Mouse (Mus musculus) MEL (cell line): Measurements from ENCODE around the gene St6gal1. TPM values are rescaled to one million over a fixed set of nuclear protein-coding genes. Genes with fewer than 3 reads are reported as not detected.

Experiments used
- DNase-seq: peaks from one replicate; pipeline ENCODE4 v3.0.0; 2011; ENCODE audit warnings: low read depth, low spot score
- H3K27ac ChIP-seq: 2 replicates; pipeline ENCODE4 v1.5.1; 2012; ENCODE audit warnings: low read depth, mild to moderate bottlenecking, control low read depth, low read length, moderate library complexity; ENCODE audit not compliant: control insufficient read depth
- H3K27me3 ChIP-seq, 2 experiments: fragments of 150-350 bp in 1 of 2; sonication (generic) in 1 of 2; 2 replicates each; pipeline ENCODE4 v1.6.1; 2012; ENCODE audit warnings: low read length in 2 of 2, mild to moderate bottlenecking in 2 of 2, improper control_type of control experiment in 1 of 2, moderate library complexity in 1 of 2; ENCODE audit not compliant: insufficient read depth in 2 of 2, control insufficient read depth in 1 of 2
- H3K36me3 ChIP-seq, 2 experiments: 2 replicates each; pipeline ENCODE4 v1.6.1; 2012 to 2014; ENCODE audit warnings: low read length in 2 of 2, improper control_type of control experiment in 1 of 2, inconsistent platforms in 1 of 2, mild to moderate bottlenecking in 1 of 2; ENCODE audit not compliant: insufficient read depth in 2 of 2, control insufficient read depth in 1 of 2
- H3K4me1 ChIP-seq, 2 experiments: fragments of 150-350 bp in 1 of 2; sonication (generic) in 1 of 2; 2 replicates each; pipeline ENCODE4 v1.6.1; 2012; ENCODE audit warnings: low read length in 2 of 2, improper control_type of control experiment in 1 of 2, mild to moderate bottlenecking in 1 of 2; ENCODE audit not compliant: insufficient read depth in 2 of 2, control insufficient read depth in 1 of 2
- H3K4me3 ChIP-seq, 2 experiments: fragments of 150-350 bp in 1 of 2; sonication (generic) in 1 of 2; 2 replicates each; pipeline ENCODE4 v1.5.1; 2012; ENCODE audit warnings: low read depth in 2 of 2, low read length in 2 of 2, mild to moderate bottlenecking in 2 of 2, moderate library complexity in 2 of 2, control low read depth in 1 of 2, improper control_type of control experiment in 1 of 2; ENCODE audit not compliant: control insufficient read depth in 1 of 2, insufficient read depth in 1 of 2
- H3K79me2 ChIP-seq: 2 replicates; pipeline ENCODE4 v1.6.1; 2012; ENCODE audit warnings: mild to moderate bottlenecking, low read length, moderate library complexity; ENCODE audit not compliant: control insufficient read depth, poor library complexity, insufficient read depth
- H3K9ac ChIP-seq: 2 replicates; pipeline ENCODE4 v1.6.1; 2012; ENCODE audit warnings: low read depth, mild to moderate bottlenecking, control low read depth, low read length, moderate library complexity; ENCODE audit not compliant: control insufficient read depth, poor library complexity, severe bottlenecking
- H3K9me3 ChIP-seq: fragments of 150-350 bp; sonication (generic); replicated peaks from 2 replicates; pipeline ENCODE4 v1.6.1; 2012; ENCODE audit warnings: mild to moderate bottlenecking, low read length, improper control_type of control experiment, moderate library complexity; ENCODE audit not compliant: insufficient read depth
- CTCF ChIP-seq, 3 experiments: IDR thresholded peaks in 2 of 3; conservative IDR thresholded peaks in 1 of 3; 2 replicates each; pipeline ENCODE4 v1.5.1; 2011 to 2012; ENCODE audit warnings: low read length in 3 of 3, low read depth in 2 of 3, mild to moderate bottlenecking in 2 of 3, improper control_type of control experiment in 1 of 3, inconsistent platforms in 1 of 3, mixed read lengths in 1 of 3, moderate library complexity in 1 of 3; ENCODE audit not compliant: control insufficient read depth in 1 of 3, insufficient read depth in 1 of 3, poor library complexity in 1 of 3, severe bottlenecking in 1 of 3
- GABPA ChIP-seq: IDR thresholded peaks from 2 replicates; pipeline ENCODE4 v1.6.1; 2012; ENCODE audit warnings: low read depth, mild to moderate bottlenecking, inconsistent platforms, low read length, improper control_type of control experiment, moderate library complexity
- GATA1 ChIP-seq: IDR thresholded peaks from 2 replicates; pipeline ENCODE4 v1.6.1; 2011; ENCODE audit warnings: low read depth, low read length, improper control_type of control experiment
- MAX ChIP-seq: IDR thresholded peaks from 2 replicates; pipeline ENCODE4 v1.6.1; 2011; ENCODE audit warnings: low read length, improper control_type of control experiment
- MEF2A ChIP-seq: IDR thresholded peaks from 2 replicates; pipeline ENCODE4 v1.6.1; 2014; ENCODE audit warnings: low read depth, mild to moderate bottlenecking, inconsistent platforms, low read length, improper control_type of control experiment; ENCODE audit not compliant: poor library complexity, insufficient replicate concordance, severe bottlenecking; ENCODE audit errors: extremely low read depth
- MXI1 ChIP-seq: IDR thresholded peaks from 2 replicates; pipeline ENCODE4 v1.6.1; 2011; ENCODE audit warnings: mild to moderate bottlenecking, low read depth, low read length, improper control_type of control experiment
- NELFE ChIP-seq: IDR thresholded peaks from 2 replicates; pipeline ENCODE4 v1.6.1; 2011; ENCODE audit warnings: low read depth, low read length, improper control_type of control experiment
- POLR2AphosphoS5 ChIP-seq: IDR thresholded peaks from 2 replicates; pipeline ENCODE4 v1.6.1; 2012; ENCODE audit warnings: low read depth, borderline replicate concordance, mild to moderate bottlenecking, inconsistent platforms, low read length, moderate library complexity, mixed read lengths
- SIN3A ChIP-seq: IDR thresholded peaks from 2 replicates; pipeline ENCODE4 v1.6.1; 2012; ENCODE audit warnings: low read length, improper control_type of control experiment, inconsistent platforms
- TAL1 ChIP-seq: IDR thresholded peaks from 2 replicates; pipeline ENCODE4 v1.6.1; 2012; ENCODE audit warnings: mild to moderate bottlenecking, inconsistent platforms, low read length, moderate library complexity, mixed read lengths
- TCF12 ChIP-seq: IDR thresholded peaks from 2 replicates; pipeline ENCODE4 v1.6.1; 2014; ENCODE audit warnings: low read depth, mild to moderate bottlenecking, inconsistent platforms, low read length, improper control_type of control experiment, moderate library complexity
- UBTF ChIP-seq: IDR thresholded peaks from 2 replicates; pipeline ENCODE4 v1.6.1; 2012; ENCODE audit warnings: low read depth, mild to moderate bottlenecking, inconsistent platforms, low read length, improper control_type of control experiment, moderate library complexity, borderline replicate concordance; ENCODE audit not compliant: insufficient read depth
- USF1 ChIP-seq: IDR thresholded peaks from 2 replicates; pipeline ENCODE4 v1.6.1; 2014; ENCODE audit warnings: low read depth, mild to moderate bottlenecking, inconsistent platforms, low read length, improper control_type of control experiment, moderate library complexity
- ZC3H11A ChIP-seq: IDR thresholded peaks from 2 replicates; pipeline ENCODE4 v1.6.1; 2012; ENCODE audit warnings: low read depth, mild to moderate bottlenecking, inconsistent platforms, low read length, improper control_type of control experiment
- ZKSCAN1 ChIP-seq: IDR thresholded peaks from 2 replicates; pipeline ENCODE4 v1.6.1; 2012; ENCODE audit warnings: low read depth, mild to moderate bottlenecking, inconsistent platforms, low read length, improper control_type of control experiment, moderate library complexity
- ZMIZ1 ChIP-seq: IDR thresholded peaks from 2 replicates; pipeline ENCODE4 v1.6.1; 2012; ENCODE audit warnings: low read depth, mild to moderate bottlenecking, inconsistent platforms, low read length, improper control_type of control experiment, moderate library complexity
- polyA plus RNA-seq, 2 experiments: library from polyadenylated mRNA; stranded (reverse) in 1 of 2; unstranded in 1 of 2; fragments of >175 nt in 1 of 2; fragments of >200 nt in 1 of 2; gene quantifications; 2 replicates each; pipeline versions ENCODE4 v1.2.1 to v1.2.4; 2012; ENCODE audit warnings: low replicate concordance in 2 of 2, low read depth in 1 of 2; ENCODE audit not compliant: insufficient read length in 2 of 2, insufficient read depth in 1 of 2, missing spikeins in 1 of 2
- total RNA-seq: library from RNA; depleted of rRNA; stranded (reverse); fragments of 300-350 nt; gene quantifications from 2 replicates; pipeline ENCODE4 v1.2.3, GENCODE M21; 2012

Gene St6gal1
- total and polyA plus RNA-seq, 3 experiments, result not detected

- Histone ChIP-seq H3K4me1 (no peaks in the 10 kb centered on the region), H3K27me3 (0 out of 4 replicates have a peak, but pooled peaks cover 0 to under 1% of the 10 kb centered on the region in 2 experiments), H3K27ac (no peak overlapping the region), H3K36me3 (no peaks in the 10 kb centered on the region), H3K9me3 (no peaks in the 10 kb centered on the region), H3K79me2 (no peaks in the 10 kb centered on the region), H3K9ac (no peak overlapping the region), H3K4me3 (no peak overlapping the region)
- DNase-seq, result no peak
- TF ChIP-seq MXI1 (no peak), USF1 (no peak), MEF2A (no peak), UBTF (no peak), CTCF (IDR thresholded peaks at IDR 0.05 in 2 of 3, conservative IDR thresholded peaks at IDR 0.05 in 1 of 3; ENCODE audit: control insufficient read depth in 1 of 3, insufficient read depth in 1 of 3, low read depth in 2 of 3, low read length in 3 of 3, poor library complexity in 1 of 3, severe bottlenecking in 1 of 3) (no peak), POLR2AphosphoS5 (no peak), MAX (no peak), SIN3A (no peak), ZMIZ1 (no peak), GATA1 (no peak), ZKSCAN1 (no peak)
Measured at GRCm38 (mm10) chr16:23323915-23324314, 99.4 kb downstream of the St6gal1 start.

DNA sequence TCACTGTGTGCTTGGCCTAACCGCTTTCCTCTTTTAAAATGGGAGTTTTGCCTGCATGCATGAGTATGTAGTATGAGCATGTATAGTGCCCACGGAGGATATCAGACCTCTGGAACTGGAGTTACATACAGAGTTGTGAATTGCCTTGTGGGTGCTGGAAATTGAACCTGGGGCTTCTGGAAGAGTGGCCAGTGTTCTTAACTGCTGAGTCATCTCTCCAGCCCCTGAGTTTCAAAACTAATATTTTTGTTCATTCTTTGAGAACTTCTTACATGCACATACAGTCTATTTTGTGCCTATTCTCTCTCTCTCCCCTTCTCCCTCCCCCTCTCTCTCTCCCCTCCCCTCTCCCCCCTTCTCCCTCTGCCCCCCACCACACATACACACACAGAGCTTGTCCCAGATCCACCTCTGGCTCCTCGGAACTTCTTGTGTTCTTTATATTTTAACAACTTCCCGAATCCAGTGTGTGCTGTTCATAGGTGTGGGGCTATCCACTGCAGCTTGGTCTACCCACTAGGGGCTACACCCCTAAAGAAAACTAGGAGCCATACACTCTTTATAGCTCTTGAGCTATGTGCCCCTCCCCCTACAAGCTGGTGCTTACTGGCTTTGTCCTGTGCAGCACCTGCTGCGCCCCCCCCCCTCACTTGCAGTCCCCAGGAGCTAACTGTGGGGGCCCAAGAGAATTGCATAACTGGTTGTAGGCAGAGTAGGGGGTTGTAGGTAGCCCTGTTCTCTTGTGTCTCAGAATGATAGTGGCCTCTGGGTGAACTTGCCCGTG is 100.5 kb downstream of the St6gal1 start:
- no peak overlapping the region for H3K27ac ChIP-seq
- H3K9ac ChIP-seq, result no peak overlapping the region
- H3K79me2 ChIP-seq, result no peaks in the 10 kb centered on the region
- DNase-seq, result no peak
- TF ChIP-seq CTCF (IDR thresholded peaks at IDR 0.05 in 2 of 3, conservative IDR thresholded peaks at IDR 0.05 in 1 of 3; ENCODE audit: control insufficient read depth in 1 of 3, insufficient read depth in 1 of 3, low read depth in 2 of 3, low read length in 3 of 3, poor library complexity in 1 of 3, severe bottlenecking in 1 of 3), result no peak
- no peak for TF ChIP-seq TCF12
- no peak for TF ChIP-seq ZC3H11A
- TF ChIP-seq TAL1, result no peak
- no peak for TF ChIP-seq NELFE
- no peak for TF ChIP-seq GABPA
- H3K27me3 ChIP-seq, result no peaks in the 10 kb centered on the region
- no peaks in the 10 kb centered on the region for H3K4me1 ChIP-seq
- no peak overlapping the region for H3K4me3 ChIP-seq
- H3K36me3 ChIP-seq, result no peaks in the 10 kb centered on the region
- H3K9me3 ChIP-seq, result no peaks in the 10 kb centered on the region
